Mouse (Mus musculus) olfactory bulb, adult 2 months (tissue): ENCODE results near the gene Mettl16. TPM values are rescaled to one million over a fixed set of nuclear protein-coding genes. Genes with fewer than 3 reads are reported as not detected.

Experiments used
- H3K27ac ChIP-seq: fragments of 200-500 bp; 2 replicates; pipeline ENCODE4 v1.5.1; 2012; ENCODE audit warnings: low read depth, low read length; ENCODE audit not compliant: insufficient read depth
- H3K4me1 ChIP-seq: fragments of 200-500 bp; 2 replicates; pipeline ENCODE4 v1.6.1; 2012; ENCODE audit warnings: low read length; ENCODE audit not compliant: control insufficient read depth, insufficient read depth
- H3K4me3 ChIP-seq: fragments of 200-500 bp; 2 replicates; pipeline ENCODE4 v1.5.1; 2012; ENCODE audit warnings: mild to moderate bottlenecking, low read depth, low read length, moderate library complexity; ENCODE audit not compliant: insufficient read depth
- CTCF ChIP-seq: fragments of 200-500 bp; IDR thresholded peaks from 2 replicates; pipeline ENCODE4 v1.5.1; 2012; ENCODE audit warnings: low read depth, mild to moderate bottlenecking, low read length, moderate library complexity; ENCODE audit not compliant: insufficient read depth
- POLR2A ChIP-seq: fragments of 200-500 bp; IDR thresholded peaks from 2 replicates; pipeline ENCODE4 v1.6.1; 2012; ENCODE audit warnings: mild to moderate bottlenecking, low read depth, low read length, moderate library complexity; ENCODE audit not compliant: insufficient read depth
- WGBS: fragments of 180-500 bp; shearing (Covaris S2); methylation state at CpG from one replicate; pipeline ENCODE4 v1.1.7; 2018; 5-methylcytosine and 5-hydroxymethylcytosine counted together
- polyA plus RNA-seq: library from polyadenylated mRNA; stranded (reverse); fragments of >200 nt; gene quantifications from 2 replicates; pipeline ENCODE4 v1.2.4, GENCODE M21; 2012; ENCODE audit warnings: low replicate concordance; ENCODE audit not compliant: missing spikeins, insufficient read depth, insufficient read length

The Mettl16 gene
- polyA plus RNA-seq = not detected in 2 replicates

- under 1% methylated on average over 43 of the region's 43 CpGs for WGBS
- peaks cover 8% of the 10 kb centered on the region; the same call in 1 of the 2 replicates for H3K4me1 ChIP-seq
- TF ChIP-seq CTCF = no peak
- peak; percentile 67; the same call in 1 of the 2 replicates for TF ChIP-seq POLR2A
- peak within 1 kb of the TSS; percentile 82 for H3K4me3 ChIP-seq
- H3K27ac ChIP-seq = peak within 1 kb of the TSS; percentile 57
Measured at GRCm38 (mm10) chr11:74770595-74771207, at the start of gene Mettl16. TSS of gene Mettl16 (plus strand) at chr11:74770830.

GRCm38 (mm10) chr11:74721141-74721540 is 49.5 kb upstream of the Mettl16 start:
- no peaks in the 10 kb centered on the region for H3K4me1 ChIP-seq
- no peak for TF ChIP-seq POLR2A
- no peak for TF ChIP-seq CTCF
- H3K4me3 ChIP-seq = no peak overlapping the region
- 39% methylated on average over 2 of the region's 2 CpGs for WGBS
- no peak overlapping the region for H3K27ac ChIP-seq

GRCm38 (mm10) chr11:74721971-74722370 is 48.7 kb upstream of the Mettl16 start:
- TF ChIP-seq POLR2A = no peak
- 8% methylated on average over 3 of the region's 3 CpGs for WGBS
- no peak overlapping the region for H3K27ac ChIP-seq
- H3K4me1 ChIP-seq = no peaks in the 10 kb centered on the region
- no peak overlapping the region for H3K4me3 ChIP-seq

GRCm38 (mm10) chr11:74723357-74724234 is 47.0 kb upstream of the Mettl16 start:
- H3K4me1 ChIP-seq = no peaks in the 10 kb centered on the region
- peak overlapping the region; percentile 74 for H3K4me3 ChIP-seq
- H3K27ac ChIP-seq = peak overlapping the region; percentile 94
- TF ChIP-seq POLR2A (peak; percentile 41), CTCF (no peak)
- under 1% methylated on average over 63 of the region's 75 CpGs for WGBS

GRCm38 (mm10) chr11:74724235-74724791 is 46.3 kb upstream of the Mettl16 start, which contains the start of gene Pafah1b1:
TSS of gene Pafah1b1 (minus strand) at chr11:74724670.
- WGBS = under 1% methylated on average over 54 of the region's 56 CpGs
- peak within 1 kb of the TSS; percentile 74 for H3K4me3 ChIP-seq
- TF ChIP-seq CTCF (no peak), POLR2A (peak; percentile 99)
- peak within 1 kb of the TSS; percentile 94 for H3K27ac ChIP-seq
- H3K4me1 ChIP-seq = no peaks in the 10 kb centered on the region

- Histone ChIP-seq H3K4me1 (no peaks in the 10 kb centered on the region), H3K4me3 (no peak overlapping the region), H3K27ac (no peak overlapping the region)
- no peak for TF ChIP-seq POLR2A
- TF ChIP-seq CTCF = no peak
- 47% methylated on average over 5 of the region's 5 CpGs for WGBS
Measured at GRCm38 (mm10) chr11:74725181-74725580, 45.4 kb upstream of the Mettl16 start.

- TF ChIP-seq POLR2A (no peak), CTCF (no peak)
- WGBS = 11% methylated on average over 7 of the region's 7 CpGs
- no peak overlapping the region for H3K4me3 ChIP-seq
- H3K27ac ChIP-seq = no peak overlapping the region
- H3K4me1 ChIP-seq = no peaks in the 10 kb centered on the region
Measured at GRCm38 (mm10) chr11:74734917-74735316, 35.7 kb upstream of the Mettl16 start.

GRCm38 (mm10) chr11:74737861-74738260 is 32.8 kb upstream of the Mettl16 start:
- Histone ChIP-seq H3K27ac (no peak overlapping the region), H3K4me3 (no peak overlapping the region), H3K4me1 (no peaks in the 10 kb centered on the region)
- 78% methylated on average over 3 of the region's 3 CpGs for WGBS
- no peak for TF ChIP-seq POLR2A
- TF ChIP-seq CTCF = no peak

- 60% methylated on average over 4 of the region's 4 CpGs for WGBS
- TF ChIP-seq CTCF = no peak
- TF ChIP-seq POLR2A = no peak
- no peak overlapping the region for H3K4me3 ChIP-seq
- no peak overlapping the region for H3K27ac ChIP-seq
- peaks cover 7% of the 10 kb centered on the region for H3K4me1 ChIP-seq
Measured at GRCm38 (mm10) chr11:74748022-74748421, 22.6 kb upstream of the Mettl16 start.
